Mouse (Mus musculus) cerebellum, adult 11 months (tissue): ENCODE results near the gene Fuca1.
"Not testable (repeated sequence)": the region's sequence is repeated elsewhere in the genome, so short reads cannot be mapped to it uniquely, and the experiment has no call there.

ENCODE experiments used
- DNase-seq: peaks from one replicate; pipeline ENCODE4 v3.0.0; 2022

Fuca1 gene

DNA sequence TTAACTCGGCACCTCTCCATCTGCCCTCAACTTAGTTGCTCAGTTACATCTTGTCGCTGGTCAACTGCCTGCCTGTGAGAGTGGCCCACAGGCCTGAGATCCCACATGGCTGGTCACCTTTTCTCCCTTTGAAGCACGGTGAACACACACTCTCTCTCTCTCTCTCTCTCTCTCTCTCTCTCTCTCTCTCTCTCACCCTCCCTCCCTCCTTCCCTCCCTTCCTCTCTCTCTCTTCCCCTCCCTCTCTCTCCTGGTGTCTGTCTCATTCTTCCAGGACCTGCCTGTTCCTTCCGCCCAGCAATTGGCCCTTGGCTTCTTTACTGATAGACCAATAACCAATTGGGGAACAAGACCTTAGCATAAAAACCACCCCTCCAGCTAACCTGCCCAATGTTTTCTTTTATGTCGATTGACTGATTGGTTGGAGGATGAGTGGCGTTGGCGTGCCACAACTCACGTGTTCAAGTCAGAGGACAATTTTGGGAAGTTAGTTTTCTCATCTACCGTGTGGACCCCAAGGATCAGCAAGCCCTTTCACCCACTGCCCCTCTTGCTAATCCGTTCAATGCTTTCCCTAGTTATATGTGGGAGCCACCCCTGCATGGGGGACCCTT is 5.8 kb downstream of the Fuca1 start:
- no peak for DNase-seq

DNA sequence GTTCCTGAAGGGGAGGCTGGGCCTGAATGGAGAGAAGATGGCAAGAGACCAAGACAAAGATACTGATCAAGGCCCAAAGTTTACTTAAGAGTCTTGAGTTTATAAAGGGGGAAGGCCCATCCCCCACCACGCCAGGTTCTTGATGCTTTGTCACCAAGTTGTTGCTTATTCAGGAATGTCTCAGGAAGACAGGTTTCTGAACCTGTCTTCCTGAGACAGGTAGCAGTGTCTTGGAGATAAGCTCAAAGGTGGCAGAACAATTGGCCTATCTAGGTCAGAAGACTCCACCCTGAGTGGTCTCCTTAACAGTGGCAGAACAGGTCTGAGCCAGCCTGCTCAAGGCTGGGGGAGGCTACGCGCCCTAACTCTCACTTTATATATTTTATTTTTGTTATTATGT is 6.3 kb downstream of the Fuca1 start:
- DNase-seq, result no peak

DNA sequence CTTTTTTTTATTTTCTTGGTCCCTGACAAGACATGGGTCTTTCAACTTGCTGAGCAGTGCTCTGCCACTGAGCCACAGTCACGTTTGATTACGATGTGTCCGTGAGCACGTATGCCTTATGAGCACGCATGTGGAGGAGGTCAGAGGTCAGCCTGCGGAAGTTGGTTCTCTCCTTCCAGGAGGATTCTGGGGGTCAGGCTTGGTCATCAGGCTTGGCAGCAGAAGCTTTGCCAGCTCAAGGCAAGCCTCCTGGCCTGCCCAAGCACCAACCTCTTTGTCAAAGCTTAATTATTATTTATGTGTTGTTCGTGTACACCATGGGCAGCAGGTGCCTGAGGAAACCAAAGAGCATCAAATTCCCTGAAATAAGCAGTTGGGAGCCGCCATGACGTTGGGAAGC is 7.8 kb downstream of the Fuca1 start:
- no peak for DNase-seq

DNA sequence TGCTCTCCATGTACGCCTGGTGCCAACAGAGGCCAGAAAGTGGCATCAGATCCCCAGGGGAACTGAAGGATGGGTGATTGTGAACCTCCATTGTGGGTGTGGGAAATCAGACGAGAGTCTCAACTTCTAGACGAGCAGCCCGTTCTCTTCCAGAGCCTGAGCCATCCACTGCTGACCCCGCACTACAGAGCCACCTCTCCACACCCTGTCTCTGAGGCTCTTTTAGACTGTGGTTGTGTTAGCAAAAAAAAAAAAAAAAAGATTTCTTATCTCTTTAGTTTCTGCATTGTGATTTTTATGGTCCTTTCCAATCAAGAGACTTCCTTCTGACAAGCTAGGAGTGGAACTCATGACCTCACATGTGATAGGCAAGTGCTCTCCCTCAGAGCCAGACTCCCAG is 8.9 kb downstream of the Fuca1 start:
- no peak for DNase-seq

DNA sequence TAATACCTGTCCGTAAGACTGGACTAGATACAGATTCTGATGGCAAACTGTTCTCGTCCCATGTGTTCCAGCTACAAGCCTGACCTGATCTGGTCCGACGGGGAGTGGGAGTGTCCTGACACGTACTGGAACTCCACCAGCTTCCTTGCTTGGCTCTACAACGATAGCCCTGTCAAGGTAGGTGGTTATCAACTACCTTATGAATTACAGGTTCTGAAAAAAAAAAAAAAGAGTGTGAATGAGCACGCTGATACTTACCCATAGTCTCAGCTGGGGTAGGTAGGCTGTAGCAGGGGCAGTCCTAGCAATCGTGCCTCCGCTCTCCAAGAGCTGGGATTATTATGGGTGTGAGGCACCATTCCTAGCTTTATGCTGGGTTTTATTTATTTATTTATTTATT is 9.3 kb downstream of the Fuca1 start:
- no peak for DNase-seq

DNA sequence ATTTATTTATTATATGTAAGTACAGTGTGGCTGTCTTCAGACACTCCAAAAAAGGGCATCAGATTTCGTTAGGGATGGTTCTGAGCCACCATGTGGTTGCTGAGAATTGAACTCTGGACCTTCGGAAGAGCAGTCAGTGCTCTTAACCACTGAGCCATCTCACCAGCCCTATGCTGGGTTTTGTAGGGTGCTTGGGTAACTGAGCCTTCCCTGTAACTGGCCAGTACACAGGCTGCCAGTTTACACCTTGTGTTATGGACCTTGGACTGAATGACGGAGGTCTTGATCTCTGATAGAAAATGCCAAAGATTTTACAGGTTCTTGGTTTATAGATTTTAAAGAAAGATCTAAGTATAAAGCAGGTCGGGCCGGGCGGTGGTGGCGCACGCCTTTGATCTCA is 9.7 kb downstream of the Fuca1 start:
- DNase-seq, result no peak

DNA sequence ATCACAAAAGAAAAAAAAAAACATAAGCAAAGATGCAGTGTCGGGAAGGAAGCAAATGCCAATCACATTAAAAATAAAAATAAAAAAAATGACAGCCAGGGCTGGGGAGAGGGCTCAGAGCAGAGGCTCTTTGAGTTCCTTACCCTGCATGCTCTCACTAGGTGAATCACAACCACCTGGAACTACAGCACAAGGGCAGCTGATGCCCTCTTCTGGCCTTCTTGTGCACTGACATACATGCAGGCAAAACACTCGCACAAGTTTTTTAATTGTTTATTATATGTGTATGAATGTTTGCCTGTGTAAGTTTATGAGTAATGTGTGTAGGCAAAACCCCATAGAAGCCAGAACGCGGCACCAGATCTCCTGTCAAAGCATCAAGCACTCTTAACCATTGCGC is 11.3 kb downstream of the Fuca1 start:
- no peak for DNase-seq

DNA sequence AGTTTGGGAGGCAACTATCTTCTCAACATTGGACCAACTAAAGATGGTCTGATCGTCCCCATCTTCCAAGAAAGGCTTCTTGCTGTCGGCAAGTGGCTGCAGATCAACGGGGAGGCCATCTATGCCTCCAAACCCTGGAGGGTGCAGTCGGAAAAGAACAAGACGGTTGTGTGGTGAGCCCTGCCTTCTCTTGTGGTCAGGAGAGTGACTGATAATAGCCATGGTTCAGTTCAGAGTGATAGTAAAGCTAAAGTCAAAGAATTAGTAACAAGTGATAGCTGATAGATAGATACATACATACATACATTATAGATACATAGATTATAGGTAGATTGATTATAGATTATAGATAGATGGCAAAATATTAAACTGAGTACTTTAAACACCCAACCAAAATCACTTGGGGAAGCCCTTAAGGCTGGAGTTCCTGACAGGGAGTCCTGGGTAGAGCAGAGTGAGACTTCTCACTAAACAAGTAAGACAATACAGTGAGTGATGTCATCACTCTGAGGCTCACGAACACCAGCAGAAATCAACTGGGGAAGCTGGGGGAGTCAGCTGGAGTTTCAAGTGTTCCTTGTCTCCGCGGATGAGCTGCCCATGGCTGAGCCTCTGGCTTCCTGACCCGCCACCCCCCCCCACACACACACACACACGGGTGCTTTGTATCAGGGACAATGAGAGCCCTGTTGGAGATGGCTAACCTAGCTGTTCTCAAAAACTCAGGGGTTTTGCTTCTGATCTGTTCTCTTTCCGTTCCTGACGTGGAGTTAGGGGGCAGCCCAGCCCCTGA is 14.4 kb downstream of the Fuca1 start:
- DNase-seq, result no peak

DNA sequence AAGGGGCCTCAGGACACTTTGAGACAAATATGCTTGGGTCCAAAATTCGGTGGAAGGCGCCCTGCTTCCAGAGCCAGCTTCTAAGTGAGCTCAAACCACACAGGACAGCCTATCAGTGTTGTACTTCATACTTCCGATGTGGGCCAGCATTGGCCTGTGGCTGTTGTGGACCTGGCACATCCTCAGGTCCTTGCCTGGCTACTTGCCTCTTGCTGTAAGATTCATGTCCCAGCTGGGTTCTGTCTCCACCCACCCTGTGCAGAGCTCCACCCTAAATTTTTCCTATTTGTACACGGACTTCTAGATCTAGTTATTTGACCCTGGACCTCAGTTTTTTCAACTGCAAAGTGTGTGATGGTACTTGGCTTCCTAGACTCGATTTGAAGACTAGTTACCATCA is 15.0 kb downstream of the Fuca1 start:
- no peak for DNase-seq

DNA sequence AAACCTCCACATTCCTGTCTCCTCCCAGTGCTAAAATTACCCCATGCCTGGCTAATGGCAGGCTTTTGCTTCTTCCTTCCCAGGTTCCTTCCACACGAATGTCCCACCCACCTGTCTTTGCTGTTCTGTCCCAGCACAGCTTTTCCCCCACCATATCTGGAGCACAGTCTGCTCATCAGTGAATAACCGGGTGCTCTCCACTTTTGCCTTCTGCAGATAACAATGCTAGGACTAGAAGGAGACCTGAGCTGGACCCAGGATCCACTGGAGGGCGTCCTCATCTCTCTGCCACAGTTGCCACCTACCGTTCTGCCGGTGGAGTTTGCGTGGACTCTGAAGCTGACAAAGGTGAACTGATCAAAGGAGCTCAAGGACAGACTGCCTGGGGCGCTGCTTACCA is 18.3 kb downstream of the Fuca1 start:
- DNase-seq, result no peak

DNA sequence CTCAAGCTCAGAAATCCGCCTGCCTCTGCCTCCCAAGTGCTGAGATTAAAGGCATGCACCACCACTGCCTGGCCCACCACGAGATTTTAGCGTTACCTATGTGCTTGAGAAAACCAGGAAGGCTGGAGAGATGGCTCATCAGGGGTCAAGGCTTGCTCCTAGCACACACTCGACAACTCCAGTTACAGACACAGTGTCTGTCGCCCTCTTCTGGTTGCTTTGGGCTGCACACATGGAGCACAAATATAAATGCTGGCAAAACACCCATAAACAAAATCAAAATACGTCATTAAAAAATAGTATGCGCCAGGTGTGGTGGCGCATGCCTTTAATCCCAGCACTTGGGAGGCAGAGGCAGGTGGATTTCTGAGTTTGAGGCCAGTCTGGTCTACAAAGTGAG is 20.5 kb downstream of the Fuca1 start:
- not testable (repeated sequence) for DNase-seq

DNA sequence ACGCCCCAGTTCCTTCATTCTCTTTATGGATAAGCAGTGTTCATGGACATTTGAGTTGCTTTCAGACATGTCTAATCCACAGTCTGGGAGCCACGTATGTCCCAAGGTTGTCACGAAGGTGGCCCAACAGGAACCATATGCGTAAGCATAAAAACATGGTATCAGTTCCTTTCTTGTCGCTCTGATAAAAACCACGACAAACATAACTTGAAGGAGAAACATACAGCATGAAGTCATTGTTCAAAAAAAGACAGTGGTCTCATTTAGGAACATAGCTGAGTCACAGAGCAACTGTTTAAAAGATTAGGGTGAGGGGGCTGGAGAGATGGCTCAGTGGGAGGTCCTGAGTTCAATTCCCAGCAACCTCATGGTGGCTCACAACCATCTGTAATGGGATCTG is 21.7 kb downstream of the Fuca1 start:
- DNase-seq, result no peak

DNA sequence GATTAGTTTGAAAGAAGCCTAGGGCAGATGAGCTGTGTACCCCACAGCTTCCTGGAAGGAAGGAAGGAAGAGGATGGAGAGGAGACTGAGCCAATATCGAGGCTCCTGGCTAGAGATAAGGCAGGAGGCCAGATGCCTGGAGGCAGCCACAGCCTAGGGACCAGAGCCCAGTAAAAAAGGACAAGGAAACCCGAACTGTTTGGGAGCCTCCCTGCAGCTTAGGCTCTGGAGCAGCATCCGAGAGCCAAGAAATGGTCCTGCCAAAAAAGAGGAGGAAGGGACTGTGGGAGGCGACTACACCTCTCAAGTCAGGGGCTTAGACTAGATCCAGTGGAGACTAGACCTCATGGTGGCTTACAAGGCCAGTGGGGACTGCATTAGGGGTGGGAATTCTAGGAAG is 22.9 kb downstream of the Fuca1 start:
- DNase-seq, result no peak

DNA sequence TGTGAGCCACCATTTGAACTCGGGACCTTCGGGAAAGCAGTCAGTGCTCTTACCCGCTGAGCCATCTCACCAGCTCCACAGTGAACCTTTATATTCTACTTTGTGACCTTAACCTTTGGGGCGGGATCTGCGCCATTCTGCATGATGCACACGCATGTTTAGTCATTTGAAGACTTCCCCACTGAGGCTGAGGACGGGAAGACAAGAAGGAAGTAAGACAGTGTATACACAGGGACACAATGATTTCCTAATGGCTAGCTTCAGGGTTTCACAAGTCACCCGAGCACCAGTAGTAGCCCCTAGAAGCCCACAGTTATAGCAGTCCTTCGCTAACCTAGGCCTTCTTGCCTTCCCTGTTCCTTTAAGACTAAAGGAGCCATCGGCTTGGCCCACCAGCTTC is 25.2 kb downstream of the Fuca1 start:
- no peak for DNase-seq

DNA sequence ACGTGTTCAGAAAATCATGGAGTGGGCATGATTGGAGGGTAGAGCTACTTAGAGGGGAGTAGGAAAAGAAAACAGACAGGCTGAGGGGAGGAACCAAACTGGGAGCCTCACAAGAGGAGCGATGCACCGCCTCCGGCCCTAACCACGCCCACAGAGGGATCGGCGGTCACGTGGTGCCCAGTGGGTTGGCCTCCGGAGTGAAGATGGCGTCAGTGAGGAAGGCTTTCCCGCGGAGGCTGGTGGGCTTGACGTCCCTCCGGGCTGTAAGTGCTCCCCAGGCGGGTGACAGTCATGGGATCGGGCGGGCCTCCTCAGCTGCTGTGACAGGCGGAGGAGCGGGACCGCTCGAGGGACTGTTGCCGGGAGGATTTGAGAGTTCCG is 25.7 kb downstream of the Fuca1 start, which contains the start of gene Hmgcl:
Hmgcl (plus strand) TSS at position 171 of the 381 bp plus-strand sequence.
- DNase-seq, result peak; percentile 92

DNA sequence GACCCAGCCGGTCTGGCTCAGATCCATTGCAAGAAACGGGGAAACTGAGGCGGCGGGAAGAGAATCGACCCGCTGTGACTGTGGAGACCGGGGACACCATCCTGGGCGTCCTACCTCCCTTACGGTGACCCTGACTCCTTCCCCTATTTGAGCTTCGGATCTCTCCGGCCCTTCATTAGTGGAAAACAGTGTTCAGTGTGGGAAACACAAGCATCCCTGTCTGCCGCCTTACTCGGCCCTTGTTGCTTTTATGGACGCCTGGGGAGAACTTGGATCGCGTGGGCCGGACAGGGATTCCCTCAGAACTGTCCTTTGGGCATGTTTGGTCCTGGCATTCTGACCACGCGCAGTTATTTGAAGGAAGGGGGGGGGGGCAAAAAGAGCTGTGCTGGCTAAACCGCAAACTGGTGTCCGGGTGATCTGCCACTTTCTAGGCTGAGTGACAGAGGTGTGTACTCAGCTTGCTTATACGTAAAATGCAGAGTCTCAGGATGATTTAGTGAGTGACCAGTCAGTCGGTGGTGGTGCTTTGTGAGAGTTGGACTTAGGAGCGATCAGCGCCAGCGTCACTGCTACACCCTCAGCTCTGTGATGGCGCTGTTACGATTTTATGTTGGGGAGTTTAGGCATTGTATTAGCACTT is 26.2 kb downstream of the Fuca1 start:
- DNase-seq, result no peak

DNA sequence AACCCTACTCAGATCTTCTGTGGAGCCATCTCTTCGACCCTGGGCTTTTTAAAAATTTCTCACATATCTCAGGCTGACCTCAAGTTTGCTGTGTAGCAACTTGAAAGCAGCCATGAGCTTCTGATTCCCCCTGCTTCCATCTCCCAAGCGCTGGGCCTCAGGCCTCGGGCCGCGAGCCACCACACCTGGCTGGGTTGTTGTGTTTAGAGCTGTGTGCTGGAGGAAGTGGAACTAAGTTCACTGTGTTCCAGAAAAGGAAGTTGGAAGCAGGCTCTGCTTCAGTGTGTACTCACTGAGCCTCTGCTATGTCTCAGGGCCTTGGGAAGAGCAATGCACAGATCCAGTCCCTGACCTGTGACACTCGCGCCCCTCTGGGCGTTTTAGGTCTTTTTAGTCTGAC is 27.6 kb downstream of the Fuca1 start:
- DNase-seq, result no peak

DNA sequence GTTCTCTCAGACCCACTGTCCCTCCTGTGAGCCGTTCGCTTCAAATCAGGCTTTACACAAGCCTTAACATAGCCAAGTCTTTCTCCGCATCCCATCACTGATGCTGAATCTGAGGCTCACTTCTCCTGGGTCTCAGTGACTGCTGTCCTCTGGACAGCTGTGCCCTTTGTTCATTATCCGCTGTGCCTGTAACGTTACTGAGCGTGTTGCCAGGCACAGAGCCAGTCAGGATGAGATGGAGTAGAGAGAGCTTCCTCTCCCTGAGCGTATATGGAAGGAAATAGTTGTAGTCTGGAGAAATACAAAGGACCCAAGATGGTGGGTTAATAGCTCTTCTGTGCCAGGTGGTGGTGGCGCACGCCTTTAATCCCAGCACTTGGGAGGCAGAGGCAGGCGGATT is 28.9 kb downstream of the Fuca1 start:
- no peak for DNase-seq

DNA sequence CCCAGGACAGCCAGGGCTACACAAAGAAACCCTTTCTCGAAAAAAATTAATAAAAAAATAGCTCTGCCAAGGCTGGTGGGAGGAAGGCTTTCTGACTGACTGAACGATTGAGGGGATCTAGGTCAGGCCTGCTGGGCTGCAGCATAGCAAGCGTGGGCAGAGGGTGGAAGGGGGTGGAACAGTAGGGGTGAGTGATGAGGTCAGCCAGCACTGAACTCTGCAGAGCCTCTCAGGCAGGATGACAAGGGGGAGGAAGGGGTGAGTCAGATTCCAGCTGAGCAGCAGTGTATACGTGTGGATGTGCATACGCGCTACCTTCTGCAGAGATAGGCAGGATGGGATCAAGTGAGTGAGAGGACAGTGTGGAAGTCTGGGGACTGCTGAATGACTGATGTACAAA is 29.4 kb downstream of the Fuca1 start:
- DNase-seq, result no peak

DNA sequence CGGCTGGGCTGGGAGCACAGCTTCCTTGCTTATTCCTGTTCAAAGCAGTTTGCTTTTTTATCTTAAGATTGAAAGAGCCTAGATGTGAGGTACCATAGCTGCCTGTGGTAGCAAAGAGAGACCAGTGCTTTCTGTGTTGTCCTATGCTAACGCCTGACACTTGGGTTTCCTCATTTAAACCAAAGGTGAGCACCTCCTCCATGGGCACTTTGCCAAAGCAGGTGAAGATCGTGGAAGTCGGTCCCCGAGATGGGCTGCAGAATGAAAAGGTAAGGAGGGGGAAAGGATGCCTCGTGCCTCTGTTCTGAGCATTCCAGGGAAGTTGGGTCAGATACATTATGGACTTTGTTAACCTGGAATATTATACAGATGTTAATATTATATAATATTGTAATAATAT is 29.8 kb downstream of the Fuca1 start:
- no peak for DNase-seq

DNA sequence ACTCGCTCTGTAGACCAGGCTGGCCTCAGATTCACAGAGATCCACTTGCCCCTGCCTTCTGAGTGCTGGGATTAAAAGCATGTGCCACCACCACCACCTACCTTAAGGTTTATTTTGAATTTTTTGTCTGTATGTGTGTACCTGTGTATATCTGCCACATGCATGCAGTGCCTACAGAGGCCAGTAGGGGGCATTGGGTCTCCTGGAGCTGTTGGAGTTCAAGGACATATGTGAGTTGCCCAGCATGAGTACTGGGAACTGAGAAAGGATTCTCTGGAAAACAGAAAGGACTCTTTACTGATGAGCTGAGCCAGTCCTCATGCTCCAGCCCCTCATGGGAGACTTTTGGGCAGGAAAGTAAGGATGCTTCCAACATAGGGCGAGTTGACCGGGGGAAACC is 31.0 kb downstream of the Fuca1 start:
- DNase-seq, result no peak

DNA sequence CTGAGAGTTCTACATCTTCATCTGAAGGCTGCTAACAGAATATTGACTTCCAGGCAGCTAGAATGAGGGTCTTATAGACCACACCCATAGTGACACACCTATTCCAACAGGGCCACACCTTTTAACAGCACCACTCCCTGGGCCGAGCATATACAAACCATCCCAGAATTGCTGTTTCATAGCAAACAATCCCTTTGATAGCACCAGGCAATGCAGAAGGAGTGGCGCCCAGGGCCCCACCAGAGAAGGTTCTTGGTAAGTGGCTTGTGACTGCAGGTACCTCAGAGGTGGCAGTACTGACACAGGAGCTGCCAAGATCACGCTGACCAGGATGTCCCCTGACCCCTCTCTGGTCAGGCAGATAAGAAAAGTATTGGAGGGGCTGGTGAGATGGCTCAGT is 32.6 kb downstream of the Fuca1 start:
- DNase-seq, result no peak

DNA sequence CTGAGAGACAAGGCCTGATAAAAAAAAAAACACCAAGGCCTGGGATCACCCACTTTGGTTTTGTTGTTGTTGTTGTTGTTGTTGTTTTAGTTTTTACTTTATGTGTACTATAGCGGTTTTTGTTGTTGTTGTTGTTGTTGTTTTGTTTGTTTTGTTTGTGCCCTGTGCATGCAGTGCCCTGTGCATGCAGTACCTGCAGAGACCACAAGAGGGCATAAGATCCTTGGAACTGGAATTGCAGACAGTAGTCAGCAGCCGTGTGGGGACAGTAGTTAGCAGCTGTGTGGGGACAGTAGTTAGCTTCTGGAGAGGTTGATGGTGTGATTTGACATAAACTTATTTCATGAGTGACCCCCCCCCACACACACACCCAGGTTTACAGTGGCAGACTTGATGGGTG is 33.7 kb downstream of the Fuca1 start:
- peak; percentile 70 for DNase-seq

DNA sequence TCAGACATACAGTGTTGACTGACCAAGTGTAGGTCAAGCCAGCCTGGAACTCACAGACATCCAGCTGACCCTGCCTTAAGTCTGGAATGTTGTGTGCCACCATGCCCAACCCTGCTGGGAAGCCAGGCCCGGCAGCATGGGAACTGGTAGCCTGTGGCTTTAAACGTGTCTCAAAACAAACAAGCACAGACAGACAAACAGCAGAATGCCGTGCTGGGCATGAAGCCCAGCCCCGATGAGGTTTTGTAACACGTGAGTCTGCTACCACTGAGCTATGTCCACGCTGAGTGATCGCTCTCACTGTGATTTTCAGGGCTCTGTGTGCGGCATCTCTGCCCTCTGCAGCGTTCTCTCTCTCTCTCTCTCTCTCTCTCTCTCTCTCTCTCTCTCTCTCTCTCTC is 35.4 kb downstream of the Fuca1 start:
- no peak for DNase-seq

DNA sequence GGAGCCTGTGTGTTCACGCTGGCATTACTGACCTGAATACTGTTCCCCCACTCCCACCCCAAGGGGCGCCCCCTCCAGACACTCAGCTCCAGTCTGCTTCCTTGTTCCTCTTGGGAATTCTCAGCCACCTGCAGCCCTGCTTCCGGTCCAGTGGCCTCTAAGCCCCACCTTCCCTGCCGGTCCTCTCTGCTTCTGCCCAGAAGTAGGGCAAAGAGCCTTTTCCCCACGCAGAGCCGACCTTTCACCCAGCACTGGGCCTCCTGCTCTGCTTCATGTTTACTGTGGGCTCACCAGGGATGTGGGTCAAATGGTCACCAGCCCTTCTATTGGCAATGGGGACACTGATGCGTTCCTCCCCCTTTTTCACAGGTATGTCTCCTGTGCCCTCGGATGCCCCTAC is 37.8 kb downstream of the Fuca1 start:
- DNase-seq, result no peak
